Mouse (Mus musculus) stomach, embryonic 16.5 days (tissue): Measurements from ENCODE around the gene Kansl2. TPM values are rescaled to one million over a fixed set of nuclear protein-coding genes. Genes with fewer than 3 reads are reported as not detected.

Experiments
- microRNA-seq: library from miRNA; unstranded; fragments of <30 nt; microRNA quantifications from one replicate; pipeline ENCODE4, GENCODE M21; 2016
- polyA plus RNA-seq: library from polyadenylated mRNA; unstranded; fragments of >200 nt; fragmentation: Nextera tagmentation; extraction: Ambion mirVana; gene quantifications from 2 replicates; pipeline ENCODE4 v1.2.1, GENCODE M21; 2015

Kansl2 gene
- polyA plus RNA-seq, 1 experiment from 2014 or later, result 66.9 TPM

Small RNA genes lying within 50 kb of the gene (microRNA-seq; reads per million reads assigned to microRNA genes)
- gene Mir1291, result 0.83 reads per million

Other genes with a start within 250 kb of the Kansl2 start
- 0.50 and 0.66 TPM in 2 replicates for gene Zfp641, start 238.1 kb downstream of the Kansl2 start, polyA plus RNA-seq
- gene Olfr285, start 216.9 kb downstream of the Kansl2 start, polyA plus RNA-seq, result not detected in 2 replicates
- gene Olfr284, start 193.3 kb downstream of the Kansl2 start, polyA plus RNA-seq, result not detected in 2 replicates
- not detected in 2 replicates for gene Olfr283, start 153.3 kb downstream of the Kansl2 start, polyA plus RNA-seq
- gene Olfr282, start 103.0 kb downstream of the Kansl2 start, polyA plus RNA-seq, result not detected in 2 replicates
- not detected in 2 replicates for gene Olfr281, start 81.7 kb downstream of the Kansl2 start, polyA plus RNA-seq
- gene OR5BS1P, start 64.4 kb downstream of the Kansl2 start, polyA plus RNA-seq, result not detected in 2 replicates
- 0.25 TPM in 1 of 2 replicates, not detected in the other for gene Lalba, start 51.5 kb downstream of the Kansl2 start, polyA plus RNA-seq
- not detected in 2 replicates for gene Olfr279, start 41.9 kb downstream of the Kansl2 start, polyA plus RNA-seq
- 44.9 and 52.4 TPM in 2 replicates for gene Ccnt1, start 36.7 kb upstream of the Kansl2 start, polyA plus RNA-seq
- gene 4930415O20Rik, start 36.7 kb upstream of the Kansl2 start, polyA plus RNA-seq, result 0.44 and 0.45 TPM in 2 replicates
- 15.2 and 17.8 TPM in 2 replicates for gene Adcy6, start 75.8 kb upstream of the Kansl2 start, polyA plus RNA-seq
- 27.3 and 28.2 TPM in 2 replicates for gene Cacnb3, start 96.6 kb upstream of the Kansl2 start, polyA plus RNA-seq
- 17.0 and 18.6 TPM in 2 replicates for gene Ddx23, start 128.6 kb upstream of the Kansl2 start, polyA plus RNA-seq
- 0.91 and 0.99 TPM in 2 replicates for gene Rnd1, start 143.2 kb upstream of the Kansl2 start, polyA plus RNA-seq
- gene Ccdc65, start 173.9 kb upstream of the Kansl2 start, polyA plus RNA-seq, result 1.5 and 1.7 TPM in 2 replicates
- gene Fkbp11, start 193.9 kb upstream of the Kansl2 start, polyA plus RNA-seq, result 130 TPM in 2 replicates
- gene Arf3, start 228.9 kb upstream of the Kansl2 start, polyA plus RNA-seq, result 38.0 and 38.9 TPM in 2 replicates
- gene Wnt10b, start 243.9 kb upstream of the Kansl2 start, polyA plus RNA-seq, result 0.14 TPM in 1 of 2 replicates, not detected in the other